Mouse (Mus musculus): ENCODE results near the gene Pear1.

Gene Pear1

GRCm38 (mm10) chr3:87816646-87817093 is 7.4 kb downstream of the Pear1 start:
- H3K27me3 ChIP-seq (ENCODE audit: insufficient read depth, low read length) = peaks cover 90% of the 10 kb centered on the region
- H3K9me3 ChIP-seq (ENCODE audit: low read length) = peaks cover 2% of the 10 kb centered on the region
- H3K4me1 ChIP-seq (replicated peaks; ENCODE audit: low read depth, low read length) = peaks cover 12% of the 10 kb centered on the region
- TF ChIP-seq CTCF (conservative IDR thresholded peaks at IDR 0.05; ENCODE audit: low read length) = peak; percentile 84
- no peak for TF ChIP-seq NANOG (IDR thresholded peaks at IDR 0.05; ENCODE audit: borderline replicate concordance, low read length)
- TF ChIP-seq POU5F1 (IDR thresholded peaks at IDR 0.05; ENCODE audit: borderline replicate concordance, low read length) = no peak
- no peak overlapping the region for H3K4me3 ChIP-seq (replicated peaks; ENCODE audit: low read length)
- H3K36me3 ChIP-seq (ENCODE audit: insufficient read depth, low read length) = no peaks in the 10 kb centered on the region

GRCm38 (mm10) chr3:87816166-87816565 is 7.9 kb downstream of the Pear1 start:
- no peak for TF ChIP-seq NANOG (IDR thresholded peaks at IDR 0.05; ENCODE audit: borderline replicate concordance, low read length)
- no peak for TF ChIP-seq CTCF (conservative IDR thresholded peaks at IDR 0.05; ENCODE audit: low read length)
- no peak for TF ChIP-seq POU5F1 (IDR thresholded peaks at IDR 0.05; ENCODE audit: borderline replicate concordance, low read length)
- peaks cover 91% of the 10 kb centered on the region for H3K27me3 ChIP-seq (ENCODE audit: insufficient read depth, low read length)

GRCm38 (mm10) chr3:87812873-87813272 is 11.2 kb downstream of the Pear1 start:
- peaks cover 95% of the 10 kb centered on the region for H3K27me3 ChIP-seq (ENCODE audit: insufficient read depth, low read length)
- H3K9me3 ChIP-seq (ENCODE audit: low read length) = peaks cover 18% of the 10 kb centered on the region
- peaks cover 26% of the 10 kb centered on the region for H3K4me1 ChIP-seq (replicated peaks; ENCODE audit: low read depth, low read length)
- H3K4me3 ChIP-seq (replicated peaks; ENCODE audit: low read length) = no peak overlapping the region
- no peaks in the 10 kb centered on the region for H3K36me3 ChIP-seq (ENCODE audit: insufficient read depth, low read length)
- TF ChIP-seq POU5F1 (IDR thresholded peaks at IDR 0.05; ENCODE audit: borderline replicate concordance, low read length) (no peak), CTCF (conservative IDR thresholded peaks at IDR 0.05; ENCODE audit: low read length) (no peak), NANOG (IDR thresholded peaks at IDR 0.05; ENCODE audit: borderline replicate concordance, low read length) (no peak)

More at GRCm38 (mm10) chr3:87816166-87816565, 7.9 kb downstream of the Pear1 start:
- Histone ChIP-seq H3K36me3 (ENCODE audit: insufficient read depth, low read length) (no peaks in the 10 kb centered on the region), H3K9me3 (ENCODE audit: low read length) (peaks cover 7% of the 10 kb centered on the region), H3K4me1 (replicated peaks; ENCODE audit: low read depth, low read length) (peaks cover 12% of the 10 kb centered on the region), H3K4me3 (replicated peaks; ENCODE audit: low read length) (no peak overlapping the region)

DNA sequence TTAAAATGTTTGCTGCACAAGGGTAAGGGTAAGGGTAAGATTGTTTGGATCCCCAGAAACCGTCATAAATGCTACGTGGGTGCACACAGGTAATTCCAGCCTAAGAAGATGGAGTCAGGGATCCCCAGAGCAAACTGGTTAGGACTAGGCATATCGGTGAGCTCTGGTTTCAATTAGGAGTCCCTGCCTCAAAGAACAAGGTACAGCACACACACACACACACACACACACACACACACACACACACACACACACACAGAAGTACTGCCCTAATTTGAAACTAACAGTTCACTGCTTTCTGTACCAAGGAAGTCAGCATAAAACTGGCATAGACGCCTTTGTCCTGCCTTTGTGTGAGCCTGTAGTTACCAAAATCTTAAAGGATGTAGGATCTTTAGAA is 11.7 kb downstream of the Pear1 start:
- H3K9me3 ChIP-seq (ENCODE audit: low read length) = peaks cover 18% of the 10 kb centered on the region
- H3K36me3 ChIP-seq (ENCODE audit: insufficient read depth, low read length) = no peaks in the 10 kb centered on the region
- peaks cover 26% of the 10 kb centered on the region for H3K4me1 ChIP-seq (replicated peaks; ENCODE audit: low read depth, low read length)
- peaks cover 95% of the 10 kb centered on the region for H3K27me3 ChIP-seq (ENCODE audit: insufficient read depth, low read length)
- H3K4me3 ChIP-seq (replicated peaks; ENCODE audit: low read length) = no peak overlapping the region
- TF ChIP-seq CTCF (conservative IDR thresholded peaks at IDR 0.05; ENCODE audit: low read length) = no peak
- no peak for TF ChIP-seq NANOG (IDR thresholded peaks at IDR 0.05; ENCODE audit: borderline replicate concordance, low read length)
- TF ChIP-seq POU5F1 (IDR thresholded peaks at IDR 0.05; ENCODE audit: borderline replicate concordance, low read length) = no peak

- Histone ChIP-seq H3K27me3 (ENCODE audit: insufficient read depth, low read length) (peaks cover 97% of the 10 kb centered on the region), H3K4me1 (replicated peaks; ENCODE audit: low read depth, low read length) (peaks cover 16% of the 10 kb centered on the region), H3K9me3 (ENCODE audit: low read length) (peaks cover 18% of the 10 kb centered on the region), H3K36me3 (ENCODE audit: insufficient read depth, low read length) (no peaks in the 10 kb centered on the region), H3K4me3 (replicated peaks; ENCODE audit: low read length) (no peak overlapping the region)
- TF ChIP-seq NANOG (IDR thresholded peaks at IDR 0.05; ENCODE audit: borderline replicate concordance, low read length) (no peak), CTCF (conservative IDR thresholded peaks at IDR 0.05; ENCODE audit: low read length) (no peak), POU5F1 (IDR thresholded peaks at IDR 0.05; ENCODE audit: borderline replicate concordance, low read length) (no peak)
Measured at GRCm38 (mm10) chr3:87811297-87811696, 12.8 kb downstream of the Pear1 start.

- peaks cover 18% of the 10 kb centered on the region for H3K4me1 ChIP-seq (replicated peaks; ENCODE audit: low read depth, low read length)
- no peaks in the 10 kb centered on the region for H3K36me3 ChIP-seq (ENCODE audit: insufficient read depth, low read length)
Measured at GRCm38 (mm10) chr3:87809322-87809962, 14.7 kb downstream of the Pear1 start.

GRCm38 (mm10) chr3:87804038-87804677 is 19.9 kb downstream of the Pear1 start:
- TF ChIP-seq NANOG (IDR thresholded peaks at IDR 0.05; ENCODE audit: borderline replicate concordance, low read length) (no peak), CTCF (conservative IDR thresholded peaks at IDR 0.05; ENCODE audit: low read length) (no peak), POU5F1 (IDR thresholded peaks at IDR 0.05; ENCODE audit: borderline replicate concordance, low read length) (no peak)
- H3K4me3 ChIP-seq (replicated peaks; ENCODE audit: low read length) = peak overlapping the region; percentile 60
- peaks cover 100% of the 10 kb centered on the region for H3K27me3 ChIP-seq (ENCODE audit: insufficient read depth, low read length)
- no peaks in the 10 kb centered on the region for H3K36me3 ChIP-seq (ENCODE audit: insufficient read depth, low read length)
- H3K9me3 ChIP-seq (ENCODE audit: low read length) = no peaks in the 10 kb centered on the region
- H3K4me1 ChIP-seq (replicated peaks; ENCODE audit: low read depth, low read length) = peaks cover 31% of the 10 kb centered on the region

More at GRCm38 (mm10) chr3:87809322-87809962, 14.7 kb downstream of the Pear1 start:
- peaks cover 97% of the 10 kb centered on the region for H3K27me3 ChIP-seq (ENCODE audit: insufficient read depth, low read length)
- peaks cover 18% of the 10 kb centered on the region for H3K9me3 ChIP-seq (ENCODE audit: low read length)
- no peak for TF ChIP-seq POU5F1 (IDR thresholded peaks at IDR 0.05; ENCODE audit: borderline replicate concordance, low read length)
- no peak for TF ChIP-seq CTCF (conservative IDR thresholded peaks at IDR 0.05; ENCODE audit: low read length)
- TF ChIP-seq NANOG (IDR thresholded peaks at IDR 0.05; ENCODE audit: borderline replicate concordance, low read length) = no peak
- H3K4me3 ChIP-seq (replicated peaks; ENCODE audit: low read length) = peak overlapping the region; percentile 76

DNA sequence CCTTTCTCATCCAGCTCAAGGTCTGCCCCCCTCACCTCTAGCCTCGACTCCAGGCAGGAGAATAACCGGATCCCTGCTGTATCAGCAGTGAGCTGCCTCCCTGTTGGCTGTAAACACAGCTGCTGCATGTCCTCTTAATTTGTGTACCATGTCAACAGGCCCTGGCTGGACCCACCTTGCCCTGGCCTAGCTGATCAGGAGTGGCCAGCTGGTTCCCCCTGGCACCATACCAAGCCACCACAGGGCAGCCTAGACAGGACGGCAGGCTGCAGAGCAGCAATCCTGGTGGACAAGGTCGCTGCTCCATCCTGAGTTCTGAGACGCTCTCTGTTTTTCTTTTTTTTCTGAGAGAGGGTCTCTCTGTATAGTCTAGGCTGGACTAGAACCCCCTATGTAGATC is 22.4 kb downstream of the Pear1 start:
- no peaks in the 10 kb centered on the region for H3K9me3 ChIP-seq (ENCODE audit: low read length)
- H3K27me3 ChIP-seq (ENCODE audit: insufficient read depth, low read length) = peaks cover 100% of the 10 kb centered on the region
- no peaks in the 10 kb centered on the region for H3K36me3 ChIP-seq (ENCODE audit: insufficient read depth, low read length)
- peaks cover 37% of the 10 kb centered on the region for H3K4me1 ChIP-seq (replicated peaks; ENCODE audit: low read depth, low read length)
- TF ChIP-seq NANOG (IDR thresholded peaks at IDR 0.05; ENCODE audit: borderline replicate concordance, low read length) (no peak), CTCF (conservative IDR thresholded peaks at IDR 0.05; ENCODE audit: low read length) (no peak), POU5F1 (IDR thresholded peaks at IDR 0.05; ENCODE audit: borderline replicate concordance, low read length) (no peak)
- H3K4me3 ChIP-seq (replicated peaks; ENCODE audit: low read length) = no peak overlapping the region
